Mouse (Mus musculus) liver, embryonic 14.5 days (tissue): ENCODE measurements around the gene Ybx2.

ENCODE experiments used
- CTCF ChIP-seq: IDR thresholded peaks from 2 replicates; pipeline ENCODE4 v1.5.1; 2016; ENCODE audit warnings: antibody characterized with exemption, low read depth, control low read depth
- EP300 ChIP-seq: IDR thresholded peaks from 2 replicates; pipeline ENCODE4 v1.6.1; 2016; ENCODE audit warnings: antibody characterized with exemption, low read depth

GRCm38 (mm10) chr11:69937834-69938233 lies 2.2 kb downstream of the Ybx2 start:
- TF ChIP-seq EP300: no peak
- no peak for TF ChIP-seq CTCF
